Mouse (Mus musculus) lung, postnatal 10 days (tissue): ENCODE data around the gene Rab38.

ENCODE experiments used
- DNase-seq: peaks from one replicate; pipeline ENCODE4 v3.0.0; 2021

The Rab38 gene

GRCm38 (mm10) chr7:88536127-88536531, 106.1 kb downstream of the Rab38 start:
- DNase-seq: no peak

GRCm38 (mm10) chr7:88536743-88537142, 106.7 kb downstream of the Rab38 start:
- DNase-seq: no peak
